Mouse (Mus musculus) bone marrow, adult 2 months (tissue): ENCODE measurements around the gene Psmb8.

Experiments used
- CTCF ChIP-seq: fragments of 200-500 bp; IDR thresholded peaks from 2 replicates; pipeline ENCODE4 v1.5.1; 2011; ENCODE audit warnings: low read length, control low read depth; ENCODE audit not compliant: control insufficient read depth, insufficient read depth
- POLR2A ChIP-seq: fragments of 200-500 bp; IDR thresholded peaks from 2 replicates; pipeline ENCODE4 v1.6.1; 2011; ENCODE audit warnings: low read depth, mild to moderate bottlenecking, control low read depth, low read length, borderline replicate concordance; ENCODE audit not compliant: control insufficient read depth

GRCm38 (mm10) chr17:34199050-34199619, 1.6 kb downstream of the Psmb8 start:
- TF ChIP-seq POLR2A (no peak), CTCF (no peak)
